Mouse (Mus musculus): Measurements from ENCODE around the gene Prlr. TPM values are rescaled to one million over a fixed set of nuclear protein-coding genes. Genes with fewer than 3 reads are reported as not detected.

The Prlr gene
- 1 to 10 TPM; 1.2 to 2.3 TPM for total RNA-seq (2021)
- long read RNA-seq, experiment 1, result 0 reads
- long read RNA-seq, experiment 2, result 0 reads

- no peak for DNase-seq
- intact Hi-C loops (cut with DNase I), result no loop called here
Measured at GRCm38 (mm10) chr15:10177083-10177482, at the start of gene Prlr. Gene Prlr, plus strand, starts transcription at chr15:10177238.

- no peak for DNase-seq
- intact Hi-C loops (cut with DNase I), result no loop called here
Measured at GRCm38 (mm10) chr15:10133781-10134180, 43.3 kb upstream of the Prlr start.

- no peak for DNase-seq
- intact Hi-C loops (cut with DNase I), result no loop called here
Measured at GRCm38 (mm10) chr15:10134889-10135288, 42.1 kb upstream of the Prlr start.

- no peak for DNase-seq
- intact Hi-C loops (cut with DNase I), result no loop called here
Measured at GRCm38 (mm10) chr15:10144520-10144919, 32.5 kb upstream of the Prlr start.

- intact Hi-C loops (cut with DNase I), result no loop called here
- DNase-seq, result no peak
Measured at GRCm38 (mm10) chr15:10148196-10148595, 28.8 kb upstream of the Prlr start.

- no peak for DNase-seq
- intact Hi-C loops (cut with DNase I), result no loop called here
Measured at GRCm38 (mm10) chr15:10160663-10161062, 16.4 kb upstream of the Prlr start.

GRCm38 (mm10) chr15:10175078-10175477, 2.0 kb upstream of the Prlr start:
- intact Hi-C loops (cut with DNase I), result no loop called here
- no peak for DNase-seq

GRCm38 (mm10) chr15:10175656-10176055, 1.4 kb upstream of the Prlr start:
- DNase-seq, result no peak
- intact Hi-C loops (cut with DNase I), result no loop called here

- peak; percentile 5 to 24 for DNase-seq
- intact Hi-C loops (cut with DNase I), result no loop called here
Measured at GRCm38 (mm10) chr15:10177519-10178130, 587 bp downstream of the Prlr start.

GRCm38 (mm10) chr15:10178131-10178566, 1.1 kb downstream of the Prlr start:
- intact Hi-C loops (cut with DNase I), result no loop called here
- no peak for DNase-seq

- DNase-seq, result no peak
- intact Hi-C loops (cut with DNase I), result no loop called here
Measured at GRCm38 (mm10) chr15:10180694-10181093, 3.7 kb downstream of the Prlr start.

- no peak for DNase-seq
- intact Hi-C loops (cut with DNase I), result no loop called here
Measured at GRCm38 (mm10) chr15:10192101-10192630, 15.1 kb downstream of the Prlr start.

- intact Hi-C loops (cut with DNase I), result no loop called here
- DNase-seq, result no peak
Measured at GRCm38 (mm10) chr15:10200991-10201390, 24.0 kb downstream of the Prlr start.

- intact Hi-C loops (cut with DNase I), result no loop called here
- DNase-seq, result no peak
Measured at GRCm38 (mm10) chr15:10202504-10203302, 25.7 kb downstream of the Prlr start.

- DNase-seq, result no peak
- intact Hi-C loops (cut with DNase I), result no loop called here
Measured at GRCm38 (mm10) chr15:10210261-10210770, 33.3 kb downstream of the Prlr start.

GRCm38 (mm10) chr15:10211992-10212391, 35.0 kb downstream of the Prlr start:
- no peak for DNase-seq
- intact Hi-C loops (cut with DNase I), result no loop called here

- intact Hi-C loops (cut with DNase I), result no loop called here
- DNase-seq, result no peak
Measured at GRCm38 (mm10) chr15:10213213-10213612, 36.2 kb downstream of the Prlr start.

- intact Hi-C loops (cut with DNase I), result no loop called here
- DNase-seq, result no peak
Measured at GRCm38 (mm10) chr15:10213710-10214109, 36.7 kb downstream of the Prlr start.

GRCm38 (mm10) chr15:10215719-10216118, 38.7 kb downstream of the Prlr start:
- no peak for DNase-seq
- intact Hi-C loops (cut with DNase I), result no loop called here

GRCm38 (mm10) chr15:10216189-10216588, 39.2 kb downstream of the Prlr start:
- no peak for DNase-seq
- intact Hi-C loops (cut with DNase I), result no loop called here

GRCm38 (mm10) chr15:10223614-10224155, 46.6 kb downstream of the Prlr start:
- intact Hi-C loops (cut with DNase I), result no loop called here
- DNase-seq, result no peak

Data from heart, postnatal 14 days (tissue).